Mouse (Mus musculus): ENCODE results near the gene Gnpat. TPM values are rescaled to one million over a fixed set of nuclear protein-coding genes. Genes with fewer than 3 reads are reported as not detected.

The Gnpat gene
- total RNA-seq, 4 experiments from 2014 or later, result 55.0 to 63.7 (median 58.4) TPM

DNA sequence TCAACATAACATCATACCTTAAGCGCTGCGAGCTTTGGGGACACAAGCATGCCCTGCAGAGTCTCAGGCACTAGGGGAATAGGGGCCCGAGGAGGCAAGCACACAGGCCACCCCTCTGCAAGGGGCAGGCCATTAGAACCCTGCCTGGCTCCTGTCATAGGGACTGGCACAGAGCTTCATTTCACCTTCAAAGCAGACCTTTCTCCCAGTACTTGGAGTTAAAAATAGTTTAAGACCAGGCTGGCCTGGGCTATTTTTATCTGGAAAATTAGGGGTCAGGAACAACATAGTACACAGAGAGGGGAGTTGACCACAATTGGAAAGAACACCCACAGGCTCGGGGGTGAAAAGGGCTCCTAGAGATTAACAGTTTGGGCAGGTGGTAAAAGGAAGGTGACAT is 74.5 kb downstream of the Gnpat start:
- no peak for DNase-seq (ENCODE audit: low spot score in 2 of 2)

Other genes with a start within 250 kb of the Gnpat start
- gene 2310022B05Rik, start 199.7 kb upstream of the Gnpat start, total RNA-seq (2022), result 10 to 100 TPM; 68.8 to 73.0 (median 71.5) TPM
- 10 to 100 TPM; 38.5 to 42.9 (median 39.3) TPM for gene Ttc13, start 141.1 kb upstream of the Gnpat start, total RNA-seq (2022)
- 10 to 100 TPM; 11.4 to 13.0 (median 11.6) TPM for gene Arv1, start 140.9 kb upstream of the Gnpat start, total RNA-seq (2022)
- gene Fam89a, start 111.2 kb upstream of the Gnpat start, total RNA-seq (2022), result 1 to 10 TPM in 2 of 4 experiments, under 1 TPM in 2; 0.28 to 1.6 (median 0.83) TPM
- gene Trim67, start 69.9 kb upstream of the Gnpat start, total RNA-seq (2022), result 1 to 10 TPM; 2.2 to 2.3 (median 2.2) TPM
- gene 2810004N23Rik, start 87 bp downstream of the Gnpat start, total RNA-seq (2022), result 10 to 100 TPM; 17.7 to 20.5 (median 19.6) TPM
- 10 to 100 TPM; 33.0 to 33.4 (median 33.2) TPM for gene Exoc8, start 34.7 kb downstream of the Gnpat start, total RNA-seq (2022)
- gene Sprtn, start 34.9 kb downstream of the Gnpat start, total RNA-seq (2022), result 10 to 100 TPM; 13.9 to 15.9 (median 15.6) TPM
- gene Egln1, start 86.3 kb downstream of the Gnpat start, total RNA-seq (2022), result 10 to 100 TPM; 58.3 to 63.5 (median 62.1) TPM
- gene Tsnax, start 150.0 kb downstream of the Gnpat start, total RNA-seq (2022), result 100 to 1,000 TPM; 160 to 172 (median 167) TPM
- gene Disc1, start 191.2 kb downstream of the Gnpat start, total RNA-seq (2022), result 1 to 10 TPM; 1.1 to 2.5 (median 1.9) TPM